Mouse (Mus musculus): ENCODE measurements around the gene Ccdc40. TPM values are rescaled to one million over a fixed set of nuclear protein-coding genes. Genes with fewer than 3 reads are reported as not detected.

Gene Ccdc40
- total RNA-seq (2015; ENCODE audit: low replicate concordance) (not detected in 2 replicates), total RNA-seq (2017; ENCODE audit: low replicate concordance) (0.13 and 1.9 TPM in 2 replicates)

DNA sequence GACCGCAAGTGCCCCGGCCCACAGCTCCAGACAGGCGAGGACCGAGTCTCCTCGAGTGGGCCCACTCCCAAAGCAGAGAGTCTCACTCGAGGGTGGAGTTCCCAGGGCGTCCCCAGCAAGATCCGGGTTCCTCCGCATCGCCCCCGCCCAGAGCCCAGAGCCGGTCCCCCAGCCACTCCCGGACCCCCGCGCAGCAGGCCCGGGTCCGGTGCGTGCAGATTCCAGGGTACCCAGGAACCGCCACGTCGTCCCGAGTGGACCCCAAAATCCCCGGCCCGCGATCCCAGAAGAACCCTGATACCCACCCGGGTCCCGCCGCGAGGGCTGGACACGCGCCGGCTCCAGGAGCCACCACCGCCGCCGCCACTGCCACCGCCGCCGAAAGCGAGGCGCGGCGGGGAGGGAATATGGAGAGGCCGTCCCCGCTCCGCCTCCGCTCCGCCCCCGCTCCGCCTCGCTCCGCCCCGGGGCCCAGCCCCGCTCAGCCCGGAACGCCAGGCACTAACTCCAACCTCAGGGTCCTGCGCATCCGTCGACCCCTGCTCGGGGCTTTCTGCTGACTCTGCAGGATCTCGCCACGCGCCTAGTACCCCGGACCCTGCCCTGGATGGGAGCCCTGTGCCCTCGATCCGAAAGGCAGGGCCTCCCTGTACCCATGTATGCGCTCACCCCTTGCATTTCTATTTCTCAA lies at the start of gene Ccdc40, which contains the start of gene Tbc1d16:
Ccdc40 (plus strand) TSS at position 482 of the 691 bp plus-strand sequence.
Tbc1d16 (minus strand) TSS at position 409 of the 691 bp plus-strand sequence.
- no peak for ATAC-seq (replicated peaks; ENCODE audit: low FRiP score, poor library complexity, severe bottlenecking)

DNA sequence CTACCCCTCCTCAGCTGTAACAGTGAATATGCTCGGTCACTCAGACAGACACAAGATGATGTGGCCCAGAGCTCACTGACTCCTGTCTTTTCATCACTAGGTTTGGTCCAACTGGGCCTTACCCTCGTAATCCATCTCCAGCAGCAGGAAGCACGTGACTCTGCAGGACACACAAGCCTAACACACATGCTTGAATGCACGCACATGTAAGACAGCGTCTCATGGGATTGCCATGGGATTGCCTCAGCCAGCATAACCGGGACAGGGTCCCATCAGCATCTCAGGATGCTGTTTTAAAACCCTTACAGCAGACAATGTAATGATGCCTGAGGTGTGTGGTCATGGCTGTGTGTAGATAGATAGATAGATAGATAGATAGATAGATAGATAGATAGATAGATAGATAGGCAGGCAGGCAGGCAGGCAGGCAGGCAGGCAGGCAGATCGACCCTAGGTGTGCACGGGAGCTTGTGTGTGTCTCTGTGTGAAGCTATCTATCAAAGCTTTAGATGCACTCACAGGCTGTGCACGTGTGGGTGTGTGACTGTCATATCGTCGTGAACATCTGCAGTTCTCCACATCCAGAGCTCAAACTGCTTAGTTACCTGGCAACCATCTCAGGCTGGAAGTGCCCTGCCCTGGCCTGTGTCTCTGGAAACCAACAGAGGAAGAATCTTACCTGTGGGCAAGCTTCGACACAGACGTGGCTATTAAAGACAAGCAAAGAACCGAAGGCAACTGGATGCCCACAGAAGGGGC lies 47.4 kb upstream of the Ccdc40 start:
- no peak for ATAC-seq (replicated peaks; ENCODE audit: low FRiP score, poor library complexity, severe bottlenecking)

DNA sequence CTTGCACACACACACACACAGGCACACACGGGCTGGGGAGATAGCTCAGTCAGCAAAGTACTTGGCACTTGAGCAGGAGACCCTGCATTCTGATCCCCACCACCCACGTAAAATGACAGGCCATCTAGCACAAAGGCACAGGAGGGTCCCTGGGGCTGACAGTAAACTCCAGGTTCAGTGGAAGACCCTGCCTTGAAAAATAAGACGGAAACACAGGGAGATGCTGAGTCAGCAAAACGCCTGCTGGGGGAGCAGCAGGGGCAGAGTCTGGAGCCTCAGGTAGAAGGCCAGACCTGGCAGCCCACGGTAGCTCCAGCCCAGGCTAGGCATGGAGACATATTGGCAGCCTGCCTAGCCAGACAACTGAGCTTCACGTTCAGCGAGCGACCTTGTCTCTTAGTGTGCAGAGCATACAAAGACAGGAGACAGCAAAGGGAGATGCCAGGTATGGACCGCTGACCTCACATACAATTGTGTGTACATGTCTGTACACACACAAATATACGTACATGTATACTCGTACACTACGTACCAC lies 46.4 kb upstream of the Ccdc40 start:
- no peak for ATAC-seq (replicated peaks; ENCODE audit: low FRiP score, poor library complexity, severe bottlenecking)

DNA sequence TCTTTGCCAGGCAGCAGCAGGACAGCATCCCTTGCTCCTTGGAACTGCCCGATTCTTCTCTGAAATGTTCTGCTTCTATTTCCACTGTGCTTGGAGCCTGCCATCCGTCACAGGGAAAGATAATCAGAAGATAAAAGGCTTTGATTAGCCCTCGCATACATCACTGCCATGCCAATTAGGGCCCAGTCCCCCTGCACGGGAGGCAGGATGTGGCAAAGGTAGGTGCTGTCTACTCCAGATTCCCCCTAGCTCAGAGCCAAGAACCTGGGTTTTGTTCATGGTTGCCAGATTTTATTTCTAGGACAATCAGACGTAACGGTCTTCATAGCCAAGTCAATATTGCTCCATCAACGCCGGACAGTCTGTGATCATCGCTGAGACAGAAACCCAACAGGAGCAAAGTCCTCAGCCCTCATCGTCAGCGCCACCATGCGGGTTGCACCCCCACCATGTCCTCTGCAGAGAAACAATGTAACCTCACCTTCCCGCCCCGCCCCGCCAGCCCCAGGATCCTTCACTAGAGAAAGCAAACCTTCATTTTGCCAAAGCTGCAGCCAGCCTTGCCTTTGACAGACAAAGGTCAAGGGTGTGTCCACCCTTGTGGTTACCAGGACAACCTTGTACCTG lies 44.6 kb upstream of the Ccdc40 start:
- no peak for ATAC-seq (replicated peaks; ENCODE audit: low FRiP score, poor library complexity, severe bottlenecking)

DNA sequence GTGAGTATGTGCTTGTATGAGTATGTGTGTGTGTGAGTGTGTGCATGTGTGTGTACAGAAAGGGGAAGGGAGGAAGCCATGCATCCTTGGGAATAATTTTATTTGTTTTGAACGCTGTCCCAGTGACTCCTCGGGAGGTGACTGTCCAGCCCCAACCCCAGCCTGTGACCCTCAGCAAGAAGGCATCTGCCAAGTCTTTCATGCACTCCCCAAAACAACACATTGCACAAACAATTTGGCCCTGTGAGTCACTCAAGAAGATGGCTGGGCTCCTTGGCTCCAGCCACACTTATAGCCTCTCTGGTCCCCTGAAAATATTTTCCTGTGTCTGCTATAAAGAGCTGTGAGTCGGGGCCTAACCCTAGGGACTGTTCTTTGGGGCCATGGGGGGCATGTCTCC lies 42.0 kb upstream of the Ccdc40 start:
- ATAC-seq (replicated peaks; ENCODE audit: low FRiP score, poor library complexity, severe bottlenecking) = no peak

DNA sequence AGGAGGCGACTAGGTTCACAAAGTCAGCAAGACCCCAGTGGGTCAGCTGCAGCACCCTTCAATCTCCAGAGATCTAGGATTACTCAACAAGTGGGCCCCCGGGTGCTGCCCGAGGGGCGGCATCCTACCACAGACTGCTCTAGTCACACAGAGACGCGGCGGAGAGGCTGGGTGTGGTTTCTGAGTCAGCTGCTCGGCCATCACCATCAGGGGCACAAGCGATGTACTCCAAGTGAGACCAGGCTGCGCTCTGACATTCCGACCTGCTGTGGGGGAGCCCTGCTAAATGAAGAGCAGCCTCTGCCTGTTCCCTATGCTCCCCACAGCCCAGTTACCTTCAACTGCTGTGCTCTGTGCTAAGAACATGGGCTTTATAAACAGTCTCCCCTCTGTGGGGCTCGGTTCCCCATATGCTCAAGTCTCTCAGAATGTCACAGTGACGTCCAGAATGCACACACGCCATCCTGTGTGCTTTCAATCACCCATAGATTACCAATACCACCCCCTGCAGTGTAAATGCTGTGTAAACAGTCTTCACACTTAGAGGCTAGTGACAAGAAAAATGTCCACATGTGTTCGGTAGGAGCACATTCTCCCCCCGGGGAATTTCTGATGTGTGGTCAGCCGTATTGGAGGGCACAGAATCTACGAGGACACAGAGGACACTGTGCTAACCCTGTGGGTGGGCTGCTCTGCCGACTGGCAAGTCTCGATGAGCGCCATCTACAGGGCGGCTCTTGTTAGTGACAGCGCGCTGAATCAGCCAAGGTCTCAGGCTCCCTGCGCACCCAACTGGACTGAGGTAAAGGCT lies 41.2 kb upstream of the Ccdc40 start:
- no peak for ATAC-seq (replicated peaks; ENCODE audit: low FRiP score, poor library complexity, severe bottlenecking)

DNA sequence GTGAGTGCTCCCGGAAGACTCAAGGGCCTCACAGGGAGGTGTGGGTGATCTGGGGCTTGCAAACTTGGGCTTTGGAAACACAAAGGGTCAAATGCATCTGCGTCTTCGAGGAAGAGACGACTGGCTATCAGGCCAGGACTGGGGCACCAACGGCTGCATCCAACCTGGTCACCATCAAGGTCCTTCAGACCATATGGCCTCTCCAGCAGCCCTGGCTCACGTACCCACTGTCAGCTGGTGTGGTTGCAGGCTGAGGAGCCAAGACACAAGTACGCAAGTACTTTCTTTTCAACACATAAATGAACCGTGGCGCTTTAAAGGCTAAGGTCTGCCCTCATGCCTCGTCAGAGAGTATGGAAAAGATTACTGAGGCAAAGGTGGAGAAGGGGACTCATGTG lies 40.6 kb upstream of the Ccdc40 start:
- no peak for ATAC-seq (replicated peaks; ENCODE audit: low FRiP score, poor library complexity, severe bottlenecking)

DNA sequence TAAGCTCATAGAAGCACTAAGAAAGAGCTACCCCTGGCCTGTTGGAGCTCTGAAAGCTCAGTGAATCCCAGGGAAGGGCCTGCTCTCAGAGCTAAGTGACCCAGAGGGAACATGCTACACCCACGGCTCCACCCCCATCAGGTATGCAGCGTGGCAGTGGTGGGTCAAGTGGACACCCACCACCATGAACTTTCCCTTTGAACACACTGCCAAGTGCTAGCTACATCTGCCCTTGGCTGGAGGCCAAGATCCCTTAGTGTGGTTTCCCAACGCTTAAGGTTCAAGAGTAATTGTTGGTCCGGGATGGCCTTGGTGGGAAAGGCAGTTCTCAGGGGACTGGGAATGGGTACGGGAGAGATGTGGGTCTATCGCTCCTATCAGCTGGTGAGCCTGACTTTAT lies 40.0 kb upstream of the Ccdc40 start:
- ATAC-seq (replicated peaks; ENCODE audit: low FRiP score, poor library complexity, severe bottlenecking) = no peak

DNA sequence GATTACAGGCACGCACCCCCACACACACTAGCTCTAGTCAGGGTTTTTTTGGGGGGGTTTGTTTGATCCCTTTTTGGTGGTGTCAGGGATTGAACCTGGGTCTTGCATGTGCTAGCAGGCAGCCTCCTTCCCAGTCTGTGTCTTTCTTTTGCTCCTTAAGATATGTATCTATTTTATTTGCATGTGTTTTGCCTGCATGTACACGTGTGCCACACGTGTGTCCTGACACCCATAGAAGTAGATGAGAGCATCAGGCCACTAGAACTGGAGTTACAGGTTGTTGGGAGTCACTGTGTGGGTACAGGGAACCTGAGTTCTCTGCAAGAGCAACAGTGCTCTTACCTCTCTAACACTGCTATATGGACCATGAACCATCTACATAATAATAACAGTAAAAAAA lies 39.1 kb upstream of the Ccdc40 start:
- no peak for ATAC-seq (replicated peaks; ENCODE audit: low FRiP score, poor library complexity, severe bottlenecking)

DNA sequence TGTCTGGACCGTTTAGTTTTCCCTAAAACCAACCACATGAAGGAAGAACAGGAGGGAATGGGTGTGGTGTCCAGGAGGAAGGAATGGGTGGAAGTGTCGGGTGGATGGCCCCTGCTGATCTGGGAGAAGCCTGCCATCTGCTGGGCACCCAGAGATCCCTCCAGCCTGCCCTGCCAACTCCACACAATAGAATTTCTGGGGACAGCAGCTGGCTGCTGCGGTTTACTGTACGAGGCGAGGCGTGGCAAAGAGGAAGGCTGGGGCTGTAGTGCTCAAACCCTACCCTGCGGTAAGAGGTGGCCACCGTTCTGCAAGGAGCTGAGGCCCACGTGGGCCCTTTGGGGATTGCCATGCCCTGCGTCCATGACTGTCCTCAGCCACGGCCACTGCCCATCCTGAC lies 37.9 kb upstream of the Ccdc40 start:
- ATAC-seq (replicated peaks; ENCODE audit: low FRiP score, poor library complexity, severe bottlenecking) = 0 out of 2 replicates have a peak, but pooled peaks have one; percentile 11

DNA sequence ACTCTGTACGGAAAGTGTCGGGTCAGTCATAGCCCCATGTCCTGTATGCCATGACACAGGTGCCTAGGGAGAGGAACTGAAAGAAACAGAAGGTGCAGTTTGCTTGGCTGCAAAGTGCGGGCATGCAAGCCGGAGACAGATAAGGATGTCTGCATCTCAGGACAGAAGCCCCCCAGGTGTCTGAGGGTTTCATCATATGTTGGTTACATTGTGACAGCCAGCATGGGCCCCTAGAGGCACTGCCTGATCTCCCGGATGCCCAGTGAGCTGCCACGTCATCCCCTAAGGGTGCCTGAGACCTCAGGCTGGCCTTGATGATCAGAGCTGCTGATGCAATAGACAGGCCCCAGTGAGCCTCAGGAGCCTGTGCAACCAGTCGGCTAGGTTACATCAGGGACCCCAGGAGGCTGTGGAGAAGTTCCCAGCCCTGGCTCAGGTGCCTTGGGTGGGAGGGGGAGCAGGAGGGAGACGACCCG lies 36.7 kb upstream of the Ccdc40 start:
- ATAC-seq (replicated peaks; ENCODE audit: low FRiP score, poor library complexity, severe bottlenecking) = no peak

DNA sequence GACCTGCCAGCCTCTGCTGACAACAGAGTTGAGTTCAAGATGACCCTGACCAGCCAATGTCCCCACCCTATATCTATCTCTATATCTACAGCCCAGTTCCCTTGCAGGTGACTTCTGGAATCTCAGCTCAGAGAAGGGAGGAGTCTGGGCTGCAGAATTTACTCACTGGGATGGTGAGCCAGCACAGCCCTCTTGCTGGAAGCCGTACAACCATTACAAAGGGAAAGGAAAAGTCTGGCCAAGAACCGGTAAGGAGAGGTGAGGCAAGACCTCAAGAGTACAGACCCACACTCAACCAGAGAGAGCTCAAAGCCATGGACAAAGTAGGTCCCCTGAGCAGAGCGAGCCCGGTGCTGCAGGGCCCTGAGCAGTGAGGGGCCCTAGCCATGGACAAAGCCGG lies 36.2 kb upstream of the Ccdc40 start:
- no peak for ATAC-seq (replicated peaks; ENCODE audit: low FRiP score, poor library complexity, severe bottlenecking)

DNA sequence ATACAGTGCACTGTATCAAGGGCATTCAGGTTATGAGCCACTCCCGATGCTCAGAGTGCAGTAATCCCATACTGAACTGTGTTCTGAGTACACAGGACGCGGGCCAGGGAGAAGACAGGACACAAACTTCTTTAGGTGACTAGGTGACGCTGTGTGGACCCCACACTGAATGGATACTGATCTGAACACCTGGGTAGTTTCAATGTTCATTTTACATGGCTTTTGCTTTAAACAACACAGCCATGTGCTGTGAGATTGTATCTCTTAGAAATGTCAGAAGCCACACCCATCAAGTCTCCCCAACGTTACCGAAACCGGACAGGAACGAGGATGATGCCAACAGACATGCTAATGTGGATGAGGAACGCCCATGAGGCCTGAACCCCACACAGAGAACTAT lies 35.8 kb upstream of the Ccdc40 start:
- no peak for ATAC-seq (replicated peaks; ENCODE audit: low FRiP score, poor library complexity, severe bottlenecking)

DNA sequence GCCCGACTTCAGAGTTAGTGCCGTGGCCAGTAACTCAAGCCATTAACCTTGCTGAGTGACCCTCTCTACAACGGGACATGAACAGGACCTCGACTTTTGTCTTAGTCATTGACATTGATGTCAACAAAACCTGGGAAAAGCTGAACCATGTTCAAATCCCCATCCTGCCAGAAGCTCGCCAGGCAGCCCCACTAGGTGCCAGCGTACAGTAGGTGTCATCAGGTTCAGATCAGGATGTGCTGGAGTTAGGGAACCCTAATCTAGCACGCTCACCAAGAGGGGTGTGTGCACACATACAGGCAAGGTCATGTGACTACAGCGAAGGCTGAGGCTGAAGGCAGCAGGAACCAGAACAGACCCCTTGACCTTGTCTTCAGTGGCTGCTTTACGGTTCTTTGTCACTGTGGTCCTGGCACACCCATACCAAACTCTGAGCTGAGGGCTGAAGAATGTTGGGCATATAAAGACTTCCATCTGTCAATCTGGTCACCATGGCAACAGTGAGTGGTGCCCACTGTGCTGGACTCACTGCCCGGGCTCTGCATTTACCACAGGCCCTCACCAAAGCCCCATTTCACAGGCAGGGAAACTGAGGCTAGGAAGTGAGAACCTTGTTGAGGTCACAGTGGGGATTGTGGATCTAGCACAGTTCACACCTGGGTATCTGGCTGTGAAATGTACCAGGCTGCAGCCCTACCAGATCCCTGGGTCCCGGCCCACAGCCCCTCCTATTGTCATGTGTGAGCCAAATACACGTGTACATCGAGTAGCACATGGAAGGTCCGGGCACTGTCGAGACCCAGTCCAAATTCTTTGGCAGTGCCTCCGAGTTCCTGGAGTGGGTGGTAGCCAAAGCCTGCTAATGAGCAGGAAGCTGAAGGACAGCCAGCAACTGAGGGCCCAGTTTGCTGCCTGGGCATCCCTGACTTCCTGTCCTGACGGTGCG lies 30.5 kb upstream of the Ccdc40 start:
- no peak for ATAC-seq (replicated peaks; ENCODE audit: low FRiP score, poor library complexity, severe bottlenecking)

DNA sequence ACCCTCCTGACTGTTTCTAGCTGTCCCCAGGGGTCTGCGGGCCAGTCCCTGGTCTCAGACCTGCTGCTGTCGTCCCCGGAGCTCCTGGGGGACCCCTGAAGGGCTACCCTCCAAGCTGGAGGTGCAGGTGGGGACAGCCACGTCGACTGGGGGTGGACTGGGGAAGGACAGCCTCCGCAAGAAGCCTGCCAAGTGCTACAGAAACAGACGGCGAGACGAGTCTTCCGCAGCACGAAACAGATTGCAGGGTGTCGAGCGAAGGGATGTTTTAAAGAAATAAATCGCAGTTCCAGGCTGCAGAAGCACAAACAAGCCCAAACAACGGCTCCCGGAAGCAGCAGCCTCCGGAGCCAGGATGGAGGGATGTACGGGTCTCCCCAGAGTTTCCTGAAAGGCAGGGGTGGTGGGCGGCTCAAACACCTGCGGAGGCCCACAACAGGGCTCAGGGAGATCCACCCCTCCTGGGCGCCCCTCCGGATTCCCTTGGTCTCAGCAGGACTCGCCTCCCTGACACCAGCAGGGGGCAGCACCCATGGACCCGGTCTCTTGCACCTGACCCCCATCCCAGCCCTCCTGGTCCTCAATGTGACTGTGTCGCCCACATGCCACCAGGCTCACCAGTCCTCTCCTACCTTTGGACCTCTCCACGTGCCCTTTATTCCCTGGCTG lies 29.7 kb upstream of the Ccdc40 start:
- ATAC-seq (replicated peaks; ENCODE audit: low FRiP score, poor library complexity, severe bottlenecking) = no peak

DNA sequence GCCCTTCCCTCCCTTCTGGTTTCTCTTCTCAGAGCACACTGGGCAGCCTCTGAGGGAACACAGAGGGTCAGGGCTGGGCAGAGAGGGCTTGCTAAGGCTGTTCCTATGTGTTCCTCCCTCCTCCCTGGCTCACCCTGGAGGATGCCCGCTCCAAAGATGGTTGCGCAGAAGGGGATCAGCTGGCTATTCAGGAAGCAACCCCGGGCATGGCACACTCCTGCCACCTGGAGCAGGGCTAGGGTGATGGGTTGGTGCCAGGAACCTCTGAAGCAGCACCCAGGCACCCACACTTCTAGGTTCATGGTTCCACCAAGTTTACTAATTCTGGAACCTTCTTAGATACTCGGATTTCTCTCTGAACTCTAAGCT lies 29.2 kb upstream of the Ccdc40 start:
- no peak for ATAC-seq (replicated peaks; ENCODE audit: low FRiP score, poor library complexity, severe bottlenecking)

DNA sequence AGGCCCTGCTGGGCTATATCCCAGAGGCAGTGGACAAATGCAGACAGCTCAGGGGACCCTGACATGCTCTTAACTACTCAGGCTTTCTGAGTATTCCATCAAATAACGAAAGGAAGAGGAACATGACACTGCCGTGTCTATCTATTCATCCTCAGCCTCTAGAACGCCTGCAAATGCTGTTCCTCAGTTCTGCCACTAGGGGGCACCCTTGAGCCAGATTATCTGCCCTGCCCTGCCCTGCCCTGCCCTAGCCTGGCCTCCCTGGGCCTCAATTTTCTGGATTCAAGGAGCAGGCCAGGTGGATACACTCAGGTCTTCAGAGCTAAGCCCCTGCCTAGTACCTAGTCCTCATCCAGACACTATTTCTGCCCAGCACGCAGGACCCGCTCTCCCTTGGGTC lies 24.9 kb upstream of the Ccdc40 start:
- 0 out of 2 replicates have a peak, but pooled peaks have one; percentile 26 for ATAC-seq (replicated peaks; ENCODE audit: low FRiP score, poor library complexity, severe bottlenecking)

DNA sequence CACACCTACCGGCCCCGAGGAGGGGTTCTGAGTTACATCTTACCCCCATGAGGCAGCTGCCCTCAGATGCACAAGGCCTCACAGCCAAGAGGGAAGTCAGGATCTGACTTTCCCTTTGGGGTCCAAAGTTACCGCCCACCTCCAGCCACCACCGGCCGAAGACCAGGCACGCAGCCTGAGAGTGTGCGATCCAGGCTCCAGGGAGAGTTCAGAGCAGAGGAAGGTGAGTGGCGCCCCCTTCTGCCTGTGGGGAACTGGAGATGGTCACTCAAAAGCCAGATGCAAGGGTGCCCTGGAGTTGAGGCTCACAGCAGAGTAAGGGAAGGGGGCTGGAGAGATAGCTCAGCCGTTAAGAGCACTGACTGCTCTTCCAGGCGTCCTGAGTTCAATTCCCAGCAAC lies 22.6 kb upstream of the Ccdc40 start:
- no peak for ATAC-seq (replicated peaks; ENCODE audit: low FRiP score, poor library complexity, severe bottlenecking)
